Mouse (Mus musculus) embryonic facial prominence, embryonic 11.5 days (tissue): ENCODE data around the gene Zbtb8b. TPM values are rescaled to one million over a fixed set of nuclear protein-coding genes. Genes with fewer than 3 reads are reported as not detected.

Experiments
- ATAC-seq: fragments of 200-750 bp; cut with Nextera tagmentation; replicated peaks from 2 replicates; pipeline ENCODE4 v1.8.0; 2017; ENCODE audit warnings: low read depth; ENCODE audit not compliant: insufficient number of reproducible peaks, low FRiP score, low TSS enrichment
- DNase-seq: peaks from one replicate; pipeline ENCODE4 v3.0.0-alpha.2; 2015; ENCODE audit warnings: low spot score
- H3K27ac ChIP-seq: fragments of 300-500 bp; sonication (generic); replicated peaks from 2 replicates; pipeline ENCODE4 v1.5.1; 2014; ENCODE audit warnings: mild to moderate bottlenecking, low read depth, low read length, control low read depth
- H3K27me3 ChIP-seq: fragments of 300-500 bp; sonication (generic); 2 replicates; pipeline ENCODE4 v1.6.1; 2014; ENCODE audit warnings: mild to moderate bottlenecking, low read length, moderate library complexity, mixed read lengths; ENCODE audit not compliant: control insufficient read depth, insufficient read depth
- H3K36me3 ChIP-seq: fragments of 300-500 bp; sonication (generic); replicated peaks from 2 replicates; pipeline ENCODE4 v1.6.1; 2014; ENCODE audit warnings: low read depth, mild to moderate bottlenecking, low read length, moderate library complexity, mixed read lengths; ENCODE audit not compliant: control insufficient read depth, insufficient read depth
- H3K4me1 ChIP-seq: fragments of 300-500 bp; sonication (generic); 2 replicates; pipeline ENCODE4 v1.6.1; 2014; ENCODE audit warnings: low read length, mixed read lengths; ENCODE audit not compliant: control insufficient read depth, insufficient read depth
- H3K4me2 ChIP-seq: fragments of 300-500 bp; sonication (generic); 2 replicates; pipeline ENCODE4 v1.6.1; 2014; ENCODE audit warnings: low read depth, mild to moderate bottlenecking, control low read depth, low read length, moderate library complexity
- H3K4me3 ChIP-seq: fragments of 300-500 bp; sonication (generic); 2 replicates; pipeline ENCODE4 v1.5.1; 2014; ENCODE audit warnings: low read depth, low read length, control low read depth
- H3K9ac ChIP-seq: fragments of 300-500 bp; sonication (generic); replicated peaks from 2 replicates; pipeline ENCODE4 v1.6.1; 2014; ENCODE audit warnings: mild to moderate bottlenecking, control low read depth, low read length
- H3K9me3 ChIP-seq: fragments of 300-500 bp; sonication (generic); replicated peaks from 2 replicates; pipeline ENCODE4 v1.6.1; 2016; ENCODE audit warnings: mild to moderate bottlenecking, low read length, inconsistent platforms, mixed read lengths; ENCODE audit not compliant: control insufficient read depth
- WGBS: fragments of 180-500 bp; shearing (Covaris S2); extraction: QIAGEN DNeasy Blood & Tissue Kit; methylation state at CpG from one replicate; pipeline ENCODE4 v1.1.7; 2014; 5-methylcytosine and 5-hydroxymethylcytosine counted together
- polyA plus RNA-seq: library from polyadenylated mRNA; unstranded; fragments of >200 nt; fragmentation: Nextera tagmentation; extraction: Ambion mirVana; gene quantifications from 2 replicates; pipeline ENCODE4 v1.2.1, GENCODE M21; 2014

Gene Zbtb8b
- polyA plus RNA-seq, 1 experiment from 2014 or later = 2.4 TPM

GRCm38 (mm10) chr4:129379805-129380204, 60.8 kb downstream of the Zbtb8b start:
- no peak overlapping the region for H3K9ac ChIP-seq
- H3K4me1 ChIP-seq = no peaks in the 10 kb centered on the region
- H3K27ac ChIP-seq = no peak overlapping the region
- H3K27me3 ChIP-seq = peaks cover 10% of the 10 kb centered on the region
- no peak overlapping the region for H3K4me2 ChIP-seq
- H3K4me3 ChIP-seq = no peak overlapping the region
- DNase-seq (no peak), ATAC-seq (no peak)
- WGBS = 83% methylated on average over 3 of the region's 3 CpGs
- no peaks in the 10 kb centered on the region for H3K36me3 ChIP-seq
- H3K9me3 ChIP-seq = no peaks in the 10 kb centered on the region

DNA sequence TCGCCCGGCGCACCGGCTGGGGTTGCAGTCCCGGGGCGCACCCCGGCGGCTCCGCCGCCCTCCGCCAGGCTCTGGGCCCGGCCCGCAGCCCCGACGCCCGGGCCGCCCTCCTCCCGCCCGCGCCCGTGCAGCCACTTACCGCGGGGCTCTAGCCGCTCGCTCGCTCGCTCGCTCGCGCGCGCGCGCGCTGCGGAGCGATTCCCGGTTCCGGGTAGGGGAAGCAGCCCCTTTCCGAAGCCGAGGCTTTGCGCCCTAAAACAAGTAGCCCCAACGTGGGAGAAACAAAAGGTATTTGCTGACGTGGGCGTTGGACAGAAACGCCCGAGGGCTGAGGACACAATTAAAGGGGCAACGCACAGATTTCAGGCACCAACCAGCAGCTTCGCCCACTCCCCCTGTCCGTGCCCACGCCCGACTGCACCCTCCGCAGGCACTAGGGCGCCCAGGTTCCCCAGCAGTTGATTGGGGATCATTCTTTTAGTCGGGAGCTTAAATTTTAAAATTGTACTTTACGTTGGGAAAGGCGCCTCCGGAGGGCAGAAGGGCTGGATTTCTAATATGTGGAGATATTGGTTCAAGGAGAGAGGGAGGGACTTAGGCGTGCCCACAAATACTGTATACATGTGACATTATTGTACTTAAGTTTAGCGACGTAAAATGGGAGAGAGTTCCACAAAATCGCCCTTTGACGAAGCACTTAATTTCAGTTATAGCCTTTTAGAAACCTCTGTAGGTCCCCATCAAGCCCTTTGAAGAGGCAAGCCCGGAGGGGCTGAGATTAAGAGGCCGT, 62.9 kb downstream of the Zbtb8b start, which contains the start of gene Zbtb8a:
Gene Zbtb8a, minus strand, starts transcription at position 516 of the 790 bp plus-strand sequence.
- DNase-seq (peak; percentile 69), ATAC-seq (no peak)
- Histone ChIP-seq H3K4me1 (no peaks in the 10 kb centered on the region), H3K9ac (peak within 1 kb of the TSS; percentile 87), H3K27ac (peak within 1 kb of the TSS; percentile 59), H3K27me3 (peaks cover 10% of the 10 kb centered on the region), H3K9me3 (no peaks in the 10 kb centered on the region), H3K4me2 (peak within 1 kb of the TSS; percentile 79), H3K4me3 (peak within 1 kb of the TSS; percentile 71), H3K36me3 (no peaks in the 10 kb centered on the region)
- WGBS = 2% methylated on average over 52 of the region's 65 CpGs

DNA sequence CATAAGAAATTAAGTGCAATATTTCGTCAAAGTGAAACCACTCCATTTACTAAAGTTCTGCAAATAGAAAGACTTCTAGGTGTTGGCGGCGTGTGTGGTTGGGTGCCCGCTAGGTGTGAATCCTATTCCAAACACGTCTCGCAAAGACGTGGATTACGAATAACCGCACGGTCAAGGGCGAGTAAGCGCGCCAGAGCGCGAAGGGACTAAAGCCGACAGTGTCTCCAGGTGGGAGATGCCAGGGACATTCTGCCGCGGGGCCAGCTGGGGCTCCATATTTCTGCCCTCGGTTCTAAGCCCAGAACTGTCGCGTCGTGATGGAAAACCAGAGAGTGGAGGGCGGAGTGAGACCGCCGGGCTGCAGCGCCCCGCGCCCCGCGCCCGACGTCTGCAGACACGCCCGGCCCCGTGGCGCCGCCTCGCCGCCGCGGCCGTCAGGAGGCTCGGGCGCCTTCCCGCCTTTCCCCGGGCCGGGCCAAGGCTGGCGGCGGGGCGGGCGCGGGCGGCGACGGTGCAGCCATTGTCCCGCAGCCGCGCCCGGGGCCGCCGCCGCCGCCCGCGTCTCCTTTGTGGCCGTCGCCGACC, 63.6 kb downstream of the Zbtb8b start:
- Histone ChIP-seq H3K4me2 (peak overlapping the region; percentile 79), H3K27me3 (peaks cover 10% of the 10 kb centered on the region), H3K36me3 (no peaks in the 10 kb centered on the region), H3K4me1 (no peaks in the 10 kb centered on the region), H3K9ac (peak overlapping the region; percentile 87), H3K9me3 (no peaks in the 10 kb centered on the region), H3K4me3 (peak overlapping the region; percentile 71), H3K27ac (peak overlapping the region; percentile 59)
- ATAC-seq (no peak; the same call in 1 of the 2 replicates), DNase-seq (peak; percentile 54)
- WGBS = under 1% methylated on average over 38 of the region's 68 CpGs

DNA sequence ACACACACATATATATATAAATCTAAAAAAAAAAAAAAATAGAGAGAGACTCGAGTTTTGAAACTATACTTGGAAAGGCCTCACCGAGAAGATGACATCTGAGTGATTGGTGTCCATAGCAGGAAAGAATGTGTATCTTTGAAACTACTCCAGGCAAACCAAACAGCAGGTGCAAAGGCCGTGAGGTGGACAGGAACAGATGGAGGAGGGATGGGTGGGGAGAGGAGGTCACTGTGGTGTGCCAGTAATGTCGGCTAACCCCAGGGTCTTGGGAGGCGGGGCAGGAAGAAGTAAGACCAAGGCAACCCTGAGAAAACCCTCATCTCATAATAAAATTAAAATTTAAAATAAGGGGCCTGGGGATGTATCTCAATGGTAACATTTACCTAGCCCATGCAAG, 64.8 kb downstream of the Zbtb8b start:
- Histone ChIP-seq H3K27ac (no peak overlapping the region), H3K27me3 (peaks cover 10% of the 10 kb centered on the region), H3K4me3 (no peak overlapping the region), H3K4me2 (no peak overlapping the region), H3K4me1 (no peaks in the 10 kb centered on the region), H3K36me3 (no peaks in the 10 kb centered on the region), H3K9me3 (no peaks in the 10 kb centered on the region), H3K9ac (no peak overlapping the region)
- WGBS = 72% methylated on average over 5 of the region's 5 CpGs
- DNase-seq (no peak), ATAC-seq (no peak)

Other genes with a start within 250 kb of the Zbtb8b start
- gene C77080, start 179.4 kb downstream of the Zbtb8b start, polyA plus RNA-seq = 2.4 and 2.5 TPM in 2 replicates
- 0.25 and 0.63 TPM in 2 replicates for gene Sync, start 153.2 kb downstream of the Zbtb8b start, polyA plus RNA-seq
- gene Rbbp4, start 105.5 kb downstream of the Zbtb8b start, polyA plus RNA-seq = 584 and 661 TPM in 2 replicates
- 46.1 and 53.6 TPM in 2 replicates for gene Zbtb8os, start 105.2 kb downstream of the Zbtb8b start, polyA plus RNA-seq
- 6.5 and 7.2 TPM in 2 replicates for gene Zbtb8a, start 62.7 kb downstream of the Zbtb8b start, polyA plus RNA-seq
- 21.2 and 22.0 TPM in 2 replicates for gene Bsdc1, start 20.7 kb upstream of the Zbtb8b start, polyA plus RNA-seq
- gene Tssk3, start 50.2 kb upstream of the Zbtb8b start, polyA plus RNA-seq = not detected in 2 replicates
- not detected in 2 replicates for gene Fam229a, start 50.3 kb upstream of the Zbtb8b start, polyA plus RNA-seq
- gene Marcksl1, start 72.7 kb upstream of the Zbtb8b start, polyA plus RNA-seq = 1,559 and 1,563 TPM in 2 replicates
- 271 and 273 TPM in 2 replicates for gene Hdac1, start 101.9 kb upstream of the Zbtb8b start, polyA plus RNA-seq
- gene Lck, start 132.8 kb upstream of the Zbtb8b start, polyA plus RNA-seq = 11.3 and 14.2 TPM in 2 replicates
- gene Fam167b, start 137.7 kb upstream of the Zbtb8b start, polyA plus RNA-seq = 2.9 and 3.2 TPM in 2 replicates
- gene Eif3i, start 159.8 kb upstream of the Zbtb8b start, polyA plus RNA-seq = 284 and 293 TPM in 2 replicates
- gene Tmem234, start 159.8 kb upstream of the Zbtb8b start, polyA plus RNA-seq = 163 and 195 TPM in 2 replicates
- 1.2 and 1.9 TPM in 2 replicates for gene Dcdc2b, start 173.4 kb upstream of the Zbtb8b start, polyA plus RNA-seq
- 22.8 and 23.5 TPM in 2 replicates for gene Iqcc, start 178.2 kb upstream of the Zbtb8b start, polyA plus RNA-seq
- 55.8 and 58.8 TPM in 2 replicates for gene Ccdc28b, start 183.1 kb upstream of the Zbtb8b start, polyA plus RNA-seq
- 100 and 101 TPM in 2 replicates for gene Txlna, start 200.2 kb upstream of the Zbtb8b start, polyA plus RNA-seq
- gene Kpna6, start 231.9 kb upstream of the Zbtb8b start, polyA plus RNA-seq = 12.5 and 13.3 TPM in 2 replicates